Mouse (Mus musculus) brain, embryonic 14.5 days (tissue): ENCODE measurements around the gene Il18rap. TPM values are rescaled to one million over a fixed set of nuclear protein-coding genes. Genes with fewer than 3 reads are reported as not detected.
A peak's percentile ranks its signal among the peaks of the same experiment; 100 is the strongest.
"Not testable (repeated sequence)": the region's sequence is repeated elsewhere in the genome, so short reads cannot be mapped to it uniquely, and the experiment has no call there.

Source experiments
- DNase-seq: peaks from one replicate; pipeline ENCODE4 v3.0.0-alpha.2; 2011; ENCODE audit warnings: low read depth
- CTCF ChIP-seq: fragments of 200-500 bp; IDR thresholded peaks from 2 replicates; pipeline ENCODE4 v1.5.1; 2012; ENCODE audit warnings: inconsistent platforms, mild to moderate bottlenecking, moderate library complexity, borderline replicate concordance; ENCODE audit not compliant: insufficient read depth, insufficient read length; ENCODE audit errors: extremely low read depth
- POLR2A ChIP-seq: fragments of 200-500 bp; IDR thresholded peaks from 2 replicates; pipeline ENCODE4 v1.6.1; 2012; ENCODE audit warnings: mild to moderate bottlenecking, inconsistent platforms, borderline replicate concordance; ENCODE audit not compliant: poor library complexity, insufficient read depth, insufficient read length, severe bottlenecking; ENCODE audit errors: extremely low read depth
- polyA plus RNA-seq: library from polyadenylated mRNA; depleted of rRNA; stranded (reverse); fragments of >200 nt; gene quantifications from 2 replicates; pipeline ENCODE4 v1.2.3, GENCODE M21; 2012; rRNA removed

Gene Il18rap
- polyA plus RNA-seq, 1 experiment, result 0.04 TPM

- no peak for TF ChIP-seq POLR2A
- TF ChIP-seq CTCF, result no peak
- DNase-seq, result no peak
Measured at GRCm38 (mm10) chr1:40569374-40569773, 54.2 kb downstream of the Il18rap start.

GRCm38 (mm10) chr1:40579784-40580183 is 64.6 kb downstream of the Il18rap start, which contains the start of gene Slc9a4:
Gene Slc9a4, plus strand, starts transcription at chr1:40580081.
- peak; percentile 84; the same call in 1 of the 2 replicates for TF ChIP-seq CTCF
- TF ChIP-seq POLR2A, result no peak
- peak; percentile 79 for DNase-seq

GRCm38 (mm10) chr1:40580269-40580668 is 65.1 kb downstream of the Il18rap start:
- no peak for TF ChIP-seq CTCF
- DNase-seq, result no peak

- no peak for DNase-seq
- TF ChIP-seq CTCF, result no peak
- no peak for TF ChIP-seq POLR2A
Measured at GRCm38 (mm10) chr1:40586776-40587175, 71.6 kb downstream of the Il18rap start.

- no peak for TF ChIP-seq CTCF
- TF ChIP-seq POLR2A, result no peak
Measured at GRCm38 (mm10) chr1:40590931-40591330, 75.8 kb downstream of the Il18rap start.

GRCm38 (mm10) chr1:40597822-40598221 is 82.7 kb downstream of the Il18rap start:
- TF ChIP-seq POLR2A, result no peak
- TF ChIP-seq CTCF, result no peak
- DNase-seq, result no peak

More at GRCm38 (mm10) chr1:40590931-40591330, 75.8 kb downstream of the Il18rap start:
- DNase-seq, result no peak

- DNase-seq, result not testable (repeated sequence)
Measured at GRCm38 (mm10) chr1:40599661-40600060, 84.5 kb downstream of the Il18rap start.

- TF ChIP-seq CTCF (no peak), POLR2A (no peak)
- peak; percentile 80 for DNase-seq
Measured at GRCm38 (mm10) chr1:40600394-40601327, 85.5 kb downstream of the Il18rap start.

Other genes starting within 250 kb of the Il18rap start
- 1.2 and 1.5 TPM in 2 replicates for gene Il1rl2, start 190.8 kb upstream of the Il18rap start, polyA plus RNA-seq
- gene Il1rl1, start 85.8 kb upstream of the Il18rap start, polyA plus RNA-seq, result 0.16 and 0.42 TPM in 2 replicates
- gene Il18r1, start 49.8 kb upstream of the Il18rap start, polyA plus RNA-seq, result 0.03 and 0.05 TPM in 2 replicates
- 0.07 and 0.16 TPM in 2 replicates for gene Slc9a4, start 64.7 kb downstream of the Il18rap start, polyA plus RNA-seq
- 0.26 and 0.38 TPM in 2 replicates for gene Slc9a2, start 165.2 kb downstream of the Il18rap start, polyA plus RNA-seq